Mouse (Mus musculus) spleen, postnatal 36 days (tissue): ENCODE measurements around the gene Cacna1c.

Experiments used
- DNase-seq, 2 experiments: peaks; one replicate each; pipeline ENCODE4 v3.0.0; 2022; ENCODE audit warnings: low spot score in 2 of 2, mixed read lengths in 1 of 2

The Cacna1c gene

GRCm38 (mm10) chr6:118963283-118963682 lies 232.9 kb downstream of the Cacna1c start:
- no peak for DNase-seq

GRCm38 (mm10) chr6:118958529-118958928 lies 237.7 kb downstream of the Cacna1c start:
- DNase-seq = no peak

GRCm38 (mm10) chr6:118956234-118956633 lies 240.0 kb downstream of the Cacna1c start:
- no peak for DNase-seq

DNA sequence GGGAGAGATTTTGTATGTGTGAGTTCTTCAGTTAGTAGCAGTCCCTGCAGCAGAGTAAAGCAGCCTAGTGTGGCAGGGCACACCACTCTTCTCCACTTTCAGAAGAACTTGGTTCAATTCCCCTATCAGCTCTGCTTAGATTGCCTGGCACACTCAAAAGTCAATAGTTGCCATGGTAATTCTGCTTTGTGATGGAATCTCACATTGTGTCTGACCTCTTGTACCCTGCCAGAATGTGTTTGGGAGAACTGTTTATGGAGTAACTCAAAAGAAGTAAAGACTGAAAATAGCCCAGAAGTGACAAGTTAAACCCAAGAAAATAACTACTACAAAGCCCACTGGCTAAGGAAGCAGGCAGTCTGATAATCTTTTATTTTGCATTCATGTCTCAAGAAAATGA lies 240.4 kb downstream of the Cacna1c start:
- DNase-seq = no peak

DNA sequence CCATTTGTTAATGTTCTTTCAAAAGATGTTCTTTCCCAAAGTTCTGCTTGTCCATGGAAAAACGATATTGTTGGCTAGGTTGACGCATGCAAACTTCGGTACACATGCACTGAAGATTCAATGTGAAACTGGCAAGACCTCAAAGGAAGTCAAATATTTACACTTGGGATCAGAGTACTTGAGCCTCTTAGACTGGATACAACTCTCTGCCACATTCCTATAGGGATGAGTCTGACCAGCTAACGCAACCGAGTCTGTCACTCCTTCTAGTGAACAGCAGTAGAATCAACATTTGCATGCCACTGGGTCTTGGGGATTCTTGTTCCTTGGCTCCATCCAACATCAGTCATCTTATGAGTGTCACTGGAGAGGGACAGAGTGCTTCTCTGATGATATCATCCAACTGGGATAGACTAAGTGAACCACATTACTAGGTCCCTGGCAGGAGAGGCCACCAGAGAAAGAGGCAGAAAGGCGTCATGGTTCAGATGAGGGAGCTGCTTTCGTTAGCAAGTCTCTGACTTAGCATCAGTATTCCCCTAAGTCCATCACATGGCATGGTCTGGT lies 241.1 kb downstream of the Cacna1c start:
- DNase-seq = no peak

GRCm38 (mm10) chr6:118952377-118952776 lies 243.8 kb downstream of the Cacna1c start:
- DNase-seq = no peak

- no peak for DNase-seq
Measured at GRCm38 (mm10) chr6:118950190-118950589, 246.0 kb downstream of the Cacna1c start.

DNA sequence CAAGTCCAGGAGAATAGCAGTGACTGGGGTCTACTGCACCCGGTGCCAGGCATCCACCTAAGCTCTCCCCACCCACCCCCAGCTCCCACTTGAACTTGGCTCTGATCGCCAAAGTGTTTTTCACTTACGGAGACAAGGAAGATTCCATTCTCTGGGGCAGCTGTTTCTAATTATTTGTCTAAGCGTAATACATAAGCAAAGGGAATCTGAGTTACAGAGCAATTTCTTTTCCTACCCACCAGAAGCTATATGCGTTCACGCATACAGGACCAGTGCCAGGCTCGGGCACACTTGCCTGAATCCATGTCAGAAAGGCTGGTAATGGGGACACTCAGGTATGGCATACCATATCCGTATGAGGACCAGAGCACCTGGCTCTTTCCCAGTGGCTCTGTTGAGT lies 248.9 kb downstream of the Cacna1c start:
- DNase-seq = no peak

- no peak for DNase-seq
Measured at GRCm38 (mm10) chr6:118946660-118947059, 249.6 kb downstream of the Cacna1c start.

GRCm38 (mm10) chr6:118944093-118944492 lies 252.1 kb downstream of the Cacna1c start:
- DNase-seq = no peak

DNA sequence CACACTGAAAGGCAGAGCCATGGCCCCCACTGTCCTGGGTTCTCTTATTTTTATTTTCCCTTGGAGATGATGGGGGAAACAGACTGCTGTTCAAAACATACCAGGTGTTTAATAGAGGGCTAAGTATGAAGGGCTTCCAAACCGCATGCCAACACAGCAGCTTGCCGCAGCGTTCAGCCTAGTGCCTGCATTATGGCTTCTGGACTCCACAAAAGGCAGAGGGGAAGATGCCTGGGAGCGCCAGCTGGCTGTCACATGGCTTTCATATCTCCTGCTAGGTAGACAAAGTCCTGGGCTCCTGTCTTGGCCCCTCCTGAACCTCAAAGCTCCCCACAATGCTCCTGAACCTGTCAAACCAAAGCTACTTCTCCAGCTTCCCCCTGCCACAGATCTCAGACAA lies 254.4 kb downstream of the Cacna1c start:
- no peak for DNase-seq

DNA sequence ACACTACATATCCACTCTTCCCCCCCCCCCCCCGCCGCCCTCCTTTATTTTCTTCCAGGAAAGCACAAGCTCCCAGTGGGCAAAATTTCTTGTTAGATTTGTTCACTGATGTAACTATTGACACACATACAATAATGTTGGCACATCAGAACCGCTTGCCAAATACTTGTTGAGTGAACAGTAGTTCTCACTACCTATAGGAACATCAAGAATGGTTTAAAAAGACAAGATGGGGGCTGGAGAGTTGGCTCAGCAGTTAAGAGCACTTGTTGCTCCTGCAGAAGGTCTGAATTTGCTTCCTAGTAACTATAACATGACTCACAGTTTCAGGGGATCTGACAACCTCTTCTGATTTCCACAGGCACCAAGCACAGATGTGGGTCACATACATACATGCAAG lies 255.2 kb downstream of the Cacna1c start:
- no peak for DNase-seq

- DNase-seq = no peak
Measured at GRCm38 (mm10) chr6:118939626-118940025, 256.6 kb downstream of the Cacna1c start.

GRCm38 (mm10) chr6:118938386-118939096 lies 257.7 kb downstream of the Cacna1c start:
- DNase-seq = no peak

- no peak for DNase-seq
Measured at GRCm38 (mm10) chr6:118937536-118937935, 258.7 kb downstream of the Cacna1c start.

DNA sequence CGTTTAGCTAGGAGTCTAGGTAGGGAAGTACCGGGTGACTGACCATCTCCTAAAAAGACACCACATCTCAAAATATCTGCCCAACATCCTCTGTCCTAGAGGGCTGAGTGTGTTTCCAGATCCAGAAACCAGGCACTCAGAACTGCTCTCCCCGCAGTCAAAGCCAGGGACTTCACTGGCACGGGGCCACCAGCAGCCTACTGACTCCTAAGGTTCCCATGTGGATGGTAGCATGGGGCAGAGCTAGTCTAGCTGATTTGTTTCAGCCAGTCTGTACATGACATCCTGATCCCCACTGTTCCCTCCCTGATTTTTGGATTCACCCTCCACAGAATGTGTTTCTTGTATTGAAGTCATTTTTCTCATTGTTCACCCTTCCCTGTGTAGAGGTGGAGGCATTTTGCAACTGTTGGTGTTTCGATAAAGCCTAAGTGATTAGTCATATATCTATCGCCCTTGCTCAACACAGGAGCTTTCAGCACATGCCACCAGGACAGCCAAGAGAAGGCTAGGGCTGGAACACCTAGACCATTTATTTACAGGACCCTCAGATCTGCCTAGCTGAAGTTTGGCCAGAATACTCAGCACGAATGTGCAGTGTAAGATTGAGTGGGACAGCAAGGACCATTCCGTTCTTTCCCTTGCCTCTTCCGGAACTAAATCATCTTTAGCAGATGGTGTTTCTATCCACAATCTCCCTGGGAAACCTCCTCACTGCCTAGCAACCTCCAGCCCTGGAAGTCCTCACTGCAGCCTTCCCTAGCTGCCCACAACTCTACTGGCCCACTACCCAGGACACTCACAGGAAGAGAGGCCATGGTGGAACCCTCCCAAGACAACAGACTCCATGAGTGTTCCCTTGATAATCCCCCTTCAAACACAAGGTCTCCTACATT lies 260.4 kb downstream of the Cacna1c start:
- DNase-seq = no peak

DNA sequence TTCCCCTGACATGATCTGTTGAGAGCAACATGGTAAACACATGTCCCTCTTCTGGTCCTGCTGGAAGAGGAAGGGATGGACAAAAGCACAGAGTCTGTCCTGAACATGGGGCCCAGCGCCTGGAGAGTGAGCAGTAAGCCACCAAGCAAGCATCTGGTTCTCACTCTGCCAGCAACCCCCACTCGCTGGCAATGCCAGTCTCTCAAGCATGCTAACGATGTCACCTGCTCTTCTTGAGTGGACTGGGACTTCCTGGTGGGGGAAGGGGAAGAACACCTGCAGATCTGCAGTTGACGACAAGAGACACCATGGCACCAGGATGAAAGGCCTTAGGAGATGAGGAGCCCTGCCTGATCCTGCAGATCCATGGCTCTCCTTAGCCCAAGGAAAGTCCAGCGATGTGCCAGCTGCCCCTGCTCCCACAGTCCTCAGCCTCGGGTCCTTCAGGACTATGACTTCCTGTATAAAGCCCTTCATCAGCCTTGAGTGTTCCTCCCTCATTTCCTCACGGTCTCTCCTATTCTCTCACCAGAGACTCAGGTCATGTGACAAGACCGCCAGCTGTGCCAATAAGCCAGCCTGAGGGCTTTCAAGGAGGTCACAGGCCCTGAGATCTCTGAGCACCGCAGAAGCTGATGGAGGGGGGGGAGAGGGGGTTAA lies 261.8 kb downstream of the Cacna1c start:
- DNase-seq = no peak

DNA sequence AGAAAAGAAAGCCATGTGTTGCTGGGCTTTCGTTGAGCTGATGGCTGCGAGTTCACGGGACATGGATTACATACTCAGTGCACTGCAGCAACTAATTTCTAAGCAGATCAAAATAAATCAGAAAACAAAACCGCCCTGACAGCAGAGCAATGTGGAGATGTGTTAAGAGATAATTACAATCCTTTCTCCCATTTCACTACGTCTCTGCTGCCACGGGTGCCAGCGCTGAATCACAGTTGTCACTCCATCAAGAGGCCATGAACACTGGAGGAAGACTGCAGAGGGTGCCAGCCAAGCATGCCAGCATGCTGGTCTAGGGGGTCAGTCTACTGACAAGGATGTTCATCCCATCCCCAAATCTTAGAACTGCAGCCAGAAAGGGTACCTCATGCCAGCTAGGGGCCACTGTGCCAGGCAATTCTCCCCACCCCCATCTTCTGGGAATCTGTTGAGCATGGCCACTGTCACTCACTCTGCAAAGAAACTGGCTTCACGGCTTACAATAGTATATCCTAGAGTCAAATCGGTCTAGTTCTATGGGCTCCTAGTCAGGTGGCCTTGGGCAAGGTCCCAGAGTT lies 263.1 kb downstream of the Cacna1c start:
- DNase-seq = no peak

- no peak for DNase-seq
Measured at GRCm38 (mm10) chr6:118932002-118932700, 264.1 kb downstream of the Cacna1c start.

- DNase-seq = no peak
Measured at GRCm38 (mm10) chr6:118926669-118927068, 269.5 kb downstream of the Cacna1c start.

- DNase-seq = no peak
Measured at GRCm38 (mm10) chr6:118924426-118924825, 271.8 kb downstream of the Cacna1c start.
